Mouse (Mus musculus): Measurements from ENCODE around the gene Mphosph9.
A peak's percentile ranks its signal among the peaks of the same experiment; 100 is the strongest.

- TF ChIP-seq CTCF (IDR thresholded peaks at IDR 0.05; ENCODE audit: low read depth) (no peak), EP300 (IDR thresholded peaks at IDR 0.05; ENCODE audit: low read depth) (peak; percentile 76)
These were observed 117.9 kb downstream of the Mphosph9 start for GRCm38 (mm10) chr5:124209850-124210249.

Measured in liver, postnatal 0 days (tissue).